Mouse (Mus musculus): ENCODE data around the gene 1700029I15Rik. TPM values are rescaled to one million over a fixed set of nuclear protein-coding genes. Genes with fewer than 3 reads are reported as not detected.

The 1700029I15Rik gene
- polyA plus RNA-seq, 1 experiment, result 4.3 TPM

DNA sequence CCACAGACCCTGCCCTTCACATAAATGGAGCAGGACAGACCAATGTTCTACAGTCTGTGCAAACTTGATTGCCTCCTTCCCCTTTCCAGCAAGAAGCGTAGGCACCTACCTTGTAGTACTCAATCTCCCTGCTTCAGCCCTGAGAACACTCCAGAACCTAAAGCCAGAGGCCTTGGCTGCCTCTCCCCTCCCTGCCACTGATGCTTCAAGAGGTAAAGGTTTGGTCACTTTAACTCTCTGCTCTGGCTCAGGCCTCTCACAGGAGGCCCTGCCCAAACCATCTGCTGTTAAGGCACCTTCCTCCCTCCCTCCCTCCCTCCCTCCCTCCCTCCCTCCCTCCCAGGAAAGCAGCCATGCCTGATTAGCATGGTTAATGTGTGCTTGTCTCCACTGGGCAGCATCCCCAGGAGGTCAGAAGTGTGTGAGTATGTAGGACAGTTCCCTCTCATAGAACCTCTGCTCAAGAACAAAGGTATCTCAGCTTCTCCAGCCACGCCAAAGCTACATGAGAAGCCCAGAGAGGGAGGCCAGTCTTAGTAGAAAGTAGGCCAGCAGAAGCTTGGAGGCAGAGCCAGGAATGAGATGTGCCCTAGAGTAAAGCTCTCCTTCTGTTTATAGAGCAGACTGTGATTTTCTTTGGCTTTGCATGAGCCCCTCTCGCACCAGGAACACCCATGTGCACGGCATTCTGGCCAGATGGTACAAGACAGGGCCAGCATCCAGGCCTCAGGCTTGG lies 20.4 kb downstream of the 1700029I15Rik start:
- DNase-seq, result peak; percentile 80
- WGBS, result 64% methylated on average over 4 of the region's 4 CpGs
- TF ChIP-seq POLR2A (IDR thresholded peaks at IDR 0.05; ENCODE audit: low read depth, low read length) (no peak), CTCF (conservative IDR thresholded peaks at IDR 0.05; ENCODE audit: insufficient read depth, insufficient read length, low read depth, low read length) (no peak)
- Histone ChIP-seq H3K36me3 (ENCODE audit: control insufficient read depth, insufficient read depth, low read length) (no peaks in the 10 kb centered on the region), H3K27ac (ENCODE audit: insufficient read depth, low read depth, low read length) (no peak overlapping the region), H3K4me1 (ENCODE audit: control insufficient read depth, insufficient read depth, low read length) (peaks cover 22% of the 10 kb centered on the region; the same call in 1 of the 2 replicates), H3K4me3 (ENCODE audit: insufficient read depth, low read depth, low read length) (no peak overlapping the region), H3K27me3 (replicated peaks; ENCODE audit: control insufficient read depth, insufficient read depth, low read length) (no peaks in the 10 kb centered on the region)

DNA sequence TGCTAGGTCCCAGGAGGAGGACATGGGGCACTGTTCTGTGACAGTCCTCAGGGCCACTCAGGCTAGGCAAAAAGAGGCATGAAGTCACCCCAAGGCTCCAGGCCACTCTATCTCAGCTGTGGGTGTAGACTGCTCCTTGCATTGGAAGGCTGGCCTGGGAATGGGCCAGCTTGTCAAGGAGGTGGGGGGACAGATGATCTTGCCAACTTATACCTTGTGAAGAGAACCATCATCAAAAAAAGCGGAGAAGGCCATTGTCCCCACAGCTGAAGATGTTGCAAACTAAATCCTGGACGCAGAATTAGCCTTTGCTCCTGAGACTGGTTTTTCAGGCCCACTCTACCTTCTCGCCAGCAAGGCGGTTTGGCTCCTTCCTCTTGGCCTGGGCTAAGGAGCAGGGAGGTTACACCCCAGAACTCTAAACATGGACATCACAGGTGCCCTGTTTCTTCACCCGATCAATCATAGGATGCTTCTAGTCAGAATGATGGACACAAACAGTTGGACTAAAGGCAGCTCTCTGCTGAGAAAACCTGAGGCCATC lies 21.5 kb downstream of the 1700029I15Rik start:
- Histone ChIP-seq H3K4me1 (ENCODE audit: control insufficient read depth, insufficient read depth, low read length) (peaks cover 25% of the 10 kb centered on the region; the same call in 1 of the 2 replicates), H3K27me3 (replicated peaks; ENCODE audit: control insufficient read depth, insufficient read depth, low read length) (no peaks in the 10 kb centered on the region), H3K4me3 (ENCODE audit: insufficient read depth, low read depth, low read length) (no peak overlapping the region), H3K27ac (ENCODE audit: insufficient read depth, low read depth, low read length) (no peak overlapping the region), H3K36me3 (ENCODE audit: control insufficient read depth, insufficient read depth, low read length) (no peaks in the 10 kb centered on the region)
- DNase-seq, result no peak
- WGBS, result 86% methylated on average over 5 of the region's 5 CpGs
- TF ChIP-seq CTCF (conservative IDR thresholded peaks at IDR 0.05; ENCODE audit: insufficient read depth, insufficient read length, low read depth, low read length), result no peak

DNA sequence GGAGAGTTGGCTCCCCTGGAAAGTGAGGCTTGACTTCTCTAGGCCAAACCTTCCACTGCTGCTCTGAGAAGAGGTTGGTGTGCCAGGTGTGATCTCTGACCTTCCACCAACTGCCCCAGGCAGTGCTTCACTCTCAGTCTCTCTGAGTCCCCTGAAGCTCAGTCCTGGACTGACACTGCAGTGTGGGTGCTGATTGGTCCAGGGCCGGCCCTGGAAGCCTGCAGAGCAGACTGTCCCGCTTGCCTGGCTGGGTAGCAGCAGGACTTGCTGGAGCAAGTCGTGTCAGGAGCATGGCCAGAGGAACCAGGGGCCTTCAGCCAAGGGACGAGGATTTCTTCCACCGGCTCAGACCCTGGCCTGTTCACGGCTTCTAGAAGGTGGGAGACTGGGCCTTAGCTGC lies 22.4 kb downstream of the 1700029I15Rik start:
- WGBS, result 76% methylated on average over 6 of the region's 6 CpGs
- DNase-seq, result no peak
- no peaks in the 10 kb centered on the region for H3K27me3 ChIP-seq (replicated peaks; ENCODE audit: control insufficient read depth, insufficient read depth, low read length)
- H3K4me1 ChIP-seq (ENCODE audit: control insufficient read depth, insufficient read depth, low read length), result peaks cover 28% of the 10 kb centered on the region; the same call in 1 of the 2 replicates
- TF ChIP-seq CTCF (conservative IDR thresholded peaks at IDR 0.05; ENCODE audit: insufficient read depth, insufficient read length, low read depth, low read length) (no peak), POLR2A (IDR thresholded peaks at IDR 0.05; ENCODE audit: low read depth, low read length) (no peak)
- H3K27ac ChIP-seq (ENCODE audit: insufficient read depth, low read depth, low read length), result no peak overlapping the region
- H3K36me3 ChIP-seq (ENCODE audit: control insufficient read depth, insufficient read depth, low read length), result no peaks in the 10 kb centered on the region
- no peak overlapping the region for H3K4me3 ChIP-seq (ENCODE audit: insufficient read depth, low read depth, low read length)

DNA sequence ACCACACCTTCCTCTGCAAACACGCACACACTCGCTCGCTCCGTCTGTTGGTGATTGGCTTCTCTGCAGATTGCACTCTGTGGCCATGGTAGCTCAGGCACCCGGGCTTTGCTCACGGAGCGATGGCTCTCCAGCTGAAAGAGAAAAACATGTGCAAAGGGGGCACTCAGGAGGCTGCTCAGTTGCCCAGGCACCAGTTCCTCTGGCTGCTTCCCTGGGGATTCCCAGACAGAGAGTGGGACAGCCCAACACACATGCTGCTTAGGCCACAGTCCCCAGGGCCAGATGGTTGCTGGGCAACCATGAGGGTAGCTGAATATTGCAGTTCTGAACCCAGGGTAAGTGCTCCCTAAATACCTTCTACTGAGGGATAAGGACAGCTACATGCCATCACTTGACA lies 23.3 kb downstream of the 1700029I15Rik start:
- Histone ChIP-seq H3K4me1 (ENCODE audit: control insufficient read depth, insufficient read depth, low read length) (peaks cover 28% of the 10 kb centered on the region; the same call in 1 of the 2 replicates), H3K27ac (ENCODE audit: insufficient read depth, low read depth, low read length) (no peak overlapping the region), H3K36me3 (ENCODE audit: control insufficient read depth, insufficient read depth, low read length) (no peaks in the 10 kb centered on the region), H3K4me3 (ENCODE audit: insufficient read depth, low read depth, low read length) (no peak overlapping the region), H3K27me3 (replicated peaks; ENCODE audit: control insufficient read depth, insufficient read depth, low read length) (no peaks in the 10 kb centered on the region)
- TF ChIP-seq CTCF (conservative IDR thresholded peaks at IDR 0.05; ENCODE audit: insufficient read depth, insufficient read length, low read depth, low read length), result no peak
- 94% methylated on average over 7 of the region's 7 CpGs for WGBS
- DNase-seq, result no peak

DNA sequence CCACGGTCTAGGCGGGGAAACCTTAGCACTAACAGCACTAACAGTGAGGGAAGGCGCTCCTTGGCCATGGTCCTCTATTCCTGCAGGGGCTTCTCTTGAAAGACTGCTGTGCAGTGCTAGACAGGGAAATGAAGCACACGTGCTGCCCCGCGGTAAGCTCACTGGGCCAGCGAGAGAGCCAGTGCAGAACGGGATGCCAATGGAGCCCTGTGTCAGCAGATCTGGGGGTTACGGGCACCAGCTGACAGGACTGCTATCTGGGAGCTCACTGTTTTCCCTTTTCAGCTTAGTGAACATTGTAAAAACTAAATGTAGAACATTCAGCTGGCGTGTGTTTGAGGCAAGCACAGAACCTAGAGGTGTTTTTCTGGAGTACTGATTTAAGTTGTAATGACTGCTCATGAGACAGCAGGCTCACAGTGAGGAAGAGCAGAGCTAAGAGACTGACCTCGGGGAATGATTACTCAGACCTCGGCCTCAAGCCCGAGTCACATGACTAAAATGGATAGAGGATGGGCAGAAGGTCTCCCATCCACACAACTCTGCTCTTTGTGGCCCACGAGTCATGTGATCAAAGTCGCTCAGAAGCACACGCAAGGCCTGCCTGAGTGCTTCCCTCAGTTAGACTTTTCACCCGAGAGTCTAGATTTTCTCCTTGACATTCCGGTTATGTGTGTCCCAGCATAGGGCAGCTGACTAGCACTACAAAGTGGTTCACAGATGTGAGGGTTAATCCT lies 26.1 kb downstream of the 1700029I15Rik start:
- Histone ChIP-seq H3K27ac (ENCODE audit: insufficient read depth, low read depth, low read length) (peak overlapping the region; percentile 62), H3K4me1 (ENCODE audit: control insufficient read depth, insufficient read depth, low read length) (peaks cover 14% of the 10 kb centered on the region; the same call in 1 of the 2 replicates), H3K4me3 (ENCODE audit: insufficient read depth, low read depth, low read length) (no peak overlapping the region), H3K27me3 (replicated peaks; ENCODE audit: control insufficient read depth, insufficient read depth, low read length) (no peaks in the 10 kb centered on the region), H3K36me3 (ENCODE audit: control insufficient read depth, insufficient read depth, low read length) (peaks cover 2% of the 10 kb centered on the region)
- WGBS, result 68% methylated on average over 18 of the region's 18 CpGs
- DNase-seq, result peak; percentile 83
- TF ChIP-seq POLR2A (IDR thresholded peaks at IDR 0.05; ENCODE audit: low read depth, low read length), result no peak
- no peak for TF ChIP-seq CTCF (conservative IDR thresholded peaks at IDR 0.05; ENCODE audit: insufficient read depth, insufficient read length, low read depth, low read length)

DNA sequence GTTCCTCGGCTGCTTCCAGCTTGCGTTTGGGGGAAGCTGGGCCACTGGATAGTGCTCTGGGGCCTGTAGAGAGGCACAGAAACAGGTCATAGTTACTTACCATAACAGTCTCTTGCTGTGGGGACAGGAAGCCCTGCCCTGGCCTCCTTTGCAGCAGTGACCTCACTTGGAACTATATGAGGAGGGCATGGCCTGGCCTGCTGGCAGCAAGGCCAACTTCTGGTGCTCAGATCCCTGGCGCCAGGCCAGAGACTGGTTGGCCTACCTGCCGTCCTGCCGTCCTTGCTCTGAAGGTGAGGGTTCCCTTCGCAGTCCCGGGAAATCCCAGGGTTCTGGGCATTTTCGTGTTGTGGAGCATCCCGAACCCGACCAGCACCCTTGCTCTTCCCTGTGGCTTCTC lies 29.4 kb downstream of the 1700029I15Rik start:
- Histone ChIP-seq H3K27ac (ENCODE audit: insufficient read depth, low read depth, low read length) (peak overlapping the region; percentile 29; the same call in 1 of the 2 replicates), H3K4me3 (ENCODE audit: insufficient read depth, low read depth, low read length) (no peak overlapping the region), H3K36me3 (ENCODE audit: control insufficient read depth, insufficient read depth, low read length) (peaks cover 4% of the 10 kb centered on the region), H3K27me3 (replicated peaks; ENCODE audit: control insufficient read depth, insufficient read depth, low read length) (no peaks in the 10 kb centered on the region), H3K4me1 (ENCODE audit: control insufficient read depth, insufficient read depth, low read length) (peaks cover 11% of the 10 kb centered on the region; the same call in 1 of the 2 replicates)
- TF ChIP-seq POLR2A (IDR thresholded peaks at IDR 0.05; ENCODE audit: low read depth, low read length) (no peak), CTCF (conservative IDR thresholded peaks at IDR 0.05; ENCODE audit: insufficient read depth, insufficient read length, low read depth, low read length) (no peak)
- 68% methylated on average over 10 of the region's 10 CpGs for WGBS
- peak; percentile 55 for DNase-seq

All from kidney, adult 2 months (tissue).